ENCODE assay signal across 8 mouse cellular contexts in genomic region chr15:77225274-77225673, GRCm38 (mm10).
DNase-seq lines count a peak whose midpoint lies in the region; ATAC-seq and TF ChIP-seq lines count a peak whose summit lies in the region.

No protein-coding gene starts in this region.

- H3K27ac ChIP-seq in hindbrain, embryonic 14.5 days = 0 out of 2 replicates have a peak overlapping the region, but pooled peaks have one; percentile 47
- no peak overlapping the region for H3K27ac ChIP-seq in hindbrain, embryonic 12.5 days
- H3K27ac ChIP-seq in kidney, postnatal 0 days = no peak overlapping the region

- no peak for ATAC-seq in hindbrain, embryonic 14.5 days (ENCODE audit: low FRiP score)
- no peak for ATAC-seq in hindbrain, embryonic 12.5 days (ENCODE audit: low FRiP score)
- peak; percentile 52; the same call in 1 of the 2 replicates for ATAC-seq in kidney, postnatal 0 days (replicated peaks; ENCODE audit: low FRiP score, low read depth)
- ATAC-seq in activated CD4-positive, CD25-positive, alpha-beta regulatory T cell, adult 4 months = no peak

- peak; percentile 78 for TF ChIP-seq CTCF in kidney, postnatal 0 days (IDR thresholded peaks at IDR 0.05; ENCODE audit: low read depth)

- H3K4me1 ChIP-seq in hindbrain, embryonic 14.5 days (replicated peaks; ENCODE audit: control insufficient read depth, insufficient read depth, low read length) = no peaks in the 10 kb centered on the region
- H3K4me1 ChIP-seq in hindbrain, embryonic 12.5 days = 0 out of 2 replicates have a peak, but pooled peaks cover 3% of the 10 kb centered on the region
- peaks cover 1% of the 10 kb centered on the region; the same call in 1 of the 2 replicates for H3K4me1 ChIP-seq in kidney, postnatal 0 days (replicated peaks; ENCODE audit: insufficient read depth, low read length)

- DNase-seq in hindbrain, embryonic 14.5 days (ENCODE audit: low spot score) = peak; percentile 72
- peak; percentile 60 for DNase-seq in ES-CJ7 (ENCODE audit: low read depth, low spot score)
- peak; percentile 70 to 76 for DNase-seq in cerebellum, postnatal 10 days
- peak; percentile 85 for DNase-seq in kidney, postnatal 0 days (ENCODE audit: low spot score)
- DNase-seq in retina, embryonic 14.5 days (ENCODE audit: low spot score) = peak; percentile 67
- no peak for DNase-seq in layer of hippocampus, adult 8-10 months (ENCODE audit: low spot score in 2 of 2)

- 0 out of 2 replicates have a peak, but pooled peaks cover 4% of the 10 kb centered on the region for H3K36me3 ChIP-seq in hindbrain, embryonic 14.5 days (replicated peaks; ENCODE audit: control insufficient read depth, insufficient read depth)
- H3K36me3 ChIP-seq in hindbrain, embryonic 12.5 days = no peaks in the 10 kb centered on the region
- H3K36me3 ChIP-seq in kidney, postnatal 0 days (ENCODE audit: insufficient read depth, low read length) = no peaks in the 10 kb centered on the region

- H3K4me3 ChIP-seq in hindbrain, embryonic 14.5 days (replicated peaks; ENCODE audit: low read length) = no peak overlapping the region
- H3K4me3 ChIP-seq in hindbrain, embryonic 12.5 days = no peak overlapping the region
- no peak overlapping the region for H3K4me3 ChIP-seq in kidney, postnatal 0 days (replicated peaks; ENCODE audit: low read depth, low read length)

- H3K4me2 ChIP-seq in hindbrain, embryonic 14.5 days (replicated peaks) = no peak overlapping the region
- no peak overlapping the region for H3K4me2 ChIP-seq in hindbrain, embryonic 12.5 days (replicated peaks)
- no peak overlapping the region for H3K4me2 ChIP-seq in kidney, postnatal 0 days (ENCODE audit: low read length)

- no peaks in the 10 kb centered on the region for H3K27me3 ChIP-seq in hindbrain, embryonic 14.5 days (ENCODE audit: control insufficient read depth, insufficient read depth, low read length)
- no peaks in the 10 kb centered on the region for H3K27me3 ChIP-seq in hindbrain, embryonic 12.5 days
- no peaks in the 10 kb centered on the region for H3K27me3 ChIP-seq in kidney, postnatal 0 days (ENCODE audit: insufficient read depth, low read length)

- H3K9ac ChIP-seq in hindbrain, embryonic 14.5 days = no peak overlapping the region
- no peak overlapping the region for H3K9ac ChIP-seq in hindbrain, embryonic 12.5 days
- H3K9ac ChIP-seq in kidney, postnatal 0 days (ENCODE audit: low read depth, low read length) = no peak overlapping the region

- H3K9me3 ChIP-seq in hindbrain, embryonic 14.5 days (ENCODE audit: control insufficient read depth, low read length) = no peaks in the 10 kb centered on the region
- H3K9me3 ChIP-seq in hindbrain, embryonic 12.5 days (replicated peaks) = no peaks in the 10 kb centered on the region
- no peaks in the 10 kb centered on the region for H3K9me3 ChIP-seq in kidney, postnatal 0 days (replicated peaks; ENCODE audit: low read length)

Comparison
In these comparisons a context has a peak if more than half of its experiments do, and no peak if none do; other contexts are left out.
1. DNase-seq: peak in hindbrain, embryonic 14.5 days (single experiment), ES-CJ7 (single experiment), cerebellum, postnatal 10 days (2 of 2), kidney, postnatal 0 days (single experiment) and retina, embryonic 14.5 days (single experiment); none in layer of hippocampus, adult 8-10 months (0 of 2).